Mouse (Mus musculus): ENCODE results near the gene Tmem230.
A peak's percentile ranks its signal among the peaks of the same experiment; 100 is the strongest.
"Not testable (repeated sequence)": the region's sequence is repeated elsewhere in the genome, so short reads cannot be mapped to it uniquely, and the experiment has no call there.

The Tmem230 gene

DNA sequence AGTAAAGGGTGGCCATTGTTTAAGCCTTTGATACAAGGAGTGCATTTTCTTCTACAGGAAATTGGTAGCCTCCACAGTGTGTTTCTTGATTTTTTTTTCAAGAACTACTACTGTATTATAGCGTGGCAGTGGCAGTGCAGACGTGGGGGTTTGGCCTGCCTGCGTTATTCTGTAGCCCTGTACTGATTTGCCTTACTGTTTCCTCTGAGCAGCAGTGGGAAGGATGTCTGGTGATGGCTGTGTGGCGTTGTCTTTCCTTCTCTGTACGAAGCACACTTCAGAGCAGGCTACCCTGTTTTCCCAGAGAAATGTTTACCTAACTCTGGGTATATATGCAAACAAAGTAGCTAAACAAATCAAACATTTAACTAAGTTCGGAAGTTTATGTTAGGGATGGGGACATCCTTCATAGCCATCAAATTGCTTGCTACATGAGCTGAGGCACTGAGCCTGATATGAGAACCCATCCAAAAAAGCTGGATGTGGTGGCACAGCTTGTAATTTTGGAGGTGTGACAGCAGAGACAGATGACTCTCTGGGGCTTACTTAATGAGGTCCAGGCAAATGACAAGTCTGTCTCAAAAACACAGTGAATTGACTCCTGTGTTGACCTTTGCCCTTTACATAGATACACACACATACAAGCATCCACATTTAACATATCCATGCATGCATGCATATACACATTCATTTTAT is 25.2 kb upstream of the Tmem230 start:
- no peak for DNase-seq (ENCODE audit: low spot score)

DNA sequence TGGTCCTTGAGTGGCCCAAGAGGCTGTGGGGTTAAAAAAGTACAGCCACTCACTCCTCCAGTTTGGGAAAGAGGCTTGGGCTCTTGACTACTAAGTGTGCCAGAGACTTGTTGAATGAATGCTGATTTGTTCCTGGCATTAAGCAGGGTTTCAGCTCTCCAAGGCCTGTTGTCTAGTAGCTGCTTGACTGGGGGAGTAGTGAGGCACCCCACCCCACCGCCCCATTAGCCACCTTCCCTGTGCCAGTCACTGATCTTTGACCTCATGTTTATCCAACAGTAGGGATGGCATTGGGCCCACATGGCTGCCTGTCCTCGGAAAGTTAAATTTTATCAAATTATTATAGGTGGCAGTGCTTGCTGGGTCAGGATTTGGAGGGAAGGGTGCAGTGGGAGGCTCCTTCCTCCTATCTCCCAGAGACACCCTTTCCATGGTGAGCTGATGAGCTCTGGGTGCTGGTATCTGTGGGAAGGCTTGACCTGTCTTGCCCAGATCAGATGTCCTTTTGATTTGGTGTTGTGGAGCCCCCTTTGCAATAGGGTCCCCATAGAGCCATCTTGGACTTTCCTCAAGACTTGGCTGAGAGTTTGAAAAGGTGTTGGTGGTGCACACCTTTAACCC is 22.8 kb upstream of the Tmem230 start:
- no peak for DNase-seq (ENCODE audit: low spot score)

DNA sequence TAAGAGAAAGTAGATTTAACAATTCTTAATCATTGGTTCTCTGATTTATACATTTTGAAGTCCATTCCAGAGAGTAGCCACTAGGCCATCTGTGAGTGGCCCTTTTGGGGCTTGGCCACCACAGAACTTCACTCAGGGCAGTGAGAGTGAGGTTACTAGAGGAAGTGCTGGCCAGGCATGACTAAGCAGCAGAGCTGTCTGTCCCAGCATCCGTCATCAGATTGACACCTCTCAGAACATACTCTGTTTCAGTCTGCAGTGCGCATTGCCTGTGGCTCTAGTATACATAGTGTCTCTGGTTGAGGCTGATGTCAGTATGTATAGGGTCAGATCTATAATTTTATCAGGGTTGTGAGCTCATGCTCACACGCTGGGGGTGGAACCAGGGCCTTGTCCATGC is 21.6 kb upstream of the Tmem230 start:
- no peak for DNase-seq (ENCODE audit: low spot score)

DNA sequence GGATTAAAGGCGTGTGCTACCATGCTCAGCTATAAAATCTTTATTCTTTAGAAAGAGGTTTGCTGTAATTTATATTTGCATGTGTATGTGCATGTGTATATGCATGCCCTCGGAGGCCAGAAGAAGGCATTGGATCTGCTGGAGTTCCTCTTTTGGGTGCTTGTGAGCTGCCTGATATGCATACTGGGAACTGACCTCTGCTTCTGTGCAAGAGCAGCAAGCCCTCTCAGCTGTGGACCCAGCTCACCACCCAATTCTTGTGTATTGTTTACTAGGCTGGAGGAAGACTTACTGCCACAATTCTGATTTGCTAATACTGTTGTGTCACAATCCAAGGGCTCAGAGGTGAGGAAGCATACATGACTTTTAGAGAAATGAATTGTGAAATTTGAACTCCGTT is 18.5 kb upstream of the Tmem230 start:
- no peak for DNase-seq (ENCODE audit: low spot score)

DNA sequence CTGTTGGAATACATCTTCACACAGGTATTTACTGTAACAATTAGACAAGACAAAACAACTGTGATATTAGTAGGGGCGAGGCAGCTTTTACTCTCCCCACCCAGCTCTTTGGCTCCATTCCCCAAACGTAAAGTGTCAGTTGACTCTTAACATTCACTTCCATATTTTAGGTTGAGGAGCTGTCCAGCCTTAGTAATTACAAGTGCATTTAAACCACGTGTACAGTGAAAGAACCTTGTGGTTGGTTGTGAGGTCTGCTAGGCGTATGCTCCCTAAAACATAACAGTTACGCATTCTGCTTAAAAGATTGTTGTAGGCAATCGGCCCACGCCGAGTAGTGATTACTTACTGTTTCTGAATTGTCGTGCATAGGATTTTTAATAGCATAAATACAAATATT is 17.6 kb upstream of the Tmem230 start:
- DNase-seq (ENCODE audit: low spot score), result no peak

DNA sequence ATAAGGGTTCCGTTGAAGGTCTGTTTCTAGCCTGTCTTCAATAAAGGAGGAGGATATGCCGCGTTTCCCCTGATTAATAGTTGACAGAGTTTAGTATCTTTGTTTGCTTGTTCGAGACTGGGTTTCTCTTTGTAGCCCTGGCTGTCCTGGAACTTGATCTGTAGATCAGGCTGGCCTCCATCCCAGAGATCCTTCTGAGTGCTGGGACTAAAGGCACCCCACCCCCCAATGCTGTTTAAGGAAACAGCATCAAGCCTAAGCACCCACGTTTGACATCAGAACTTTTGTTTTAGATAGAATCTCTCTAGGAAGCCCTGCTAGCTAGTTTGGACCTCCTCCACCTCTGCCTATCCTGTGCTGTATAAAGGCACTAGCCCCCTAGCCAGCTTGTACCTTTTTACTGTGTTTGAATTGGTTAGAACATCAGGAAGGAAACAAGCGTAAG is 16.7 kb upstream of the Tmem230 start:
- DNase-seq (ENCODE audit: low spot score), result no peak

DNA sequence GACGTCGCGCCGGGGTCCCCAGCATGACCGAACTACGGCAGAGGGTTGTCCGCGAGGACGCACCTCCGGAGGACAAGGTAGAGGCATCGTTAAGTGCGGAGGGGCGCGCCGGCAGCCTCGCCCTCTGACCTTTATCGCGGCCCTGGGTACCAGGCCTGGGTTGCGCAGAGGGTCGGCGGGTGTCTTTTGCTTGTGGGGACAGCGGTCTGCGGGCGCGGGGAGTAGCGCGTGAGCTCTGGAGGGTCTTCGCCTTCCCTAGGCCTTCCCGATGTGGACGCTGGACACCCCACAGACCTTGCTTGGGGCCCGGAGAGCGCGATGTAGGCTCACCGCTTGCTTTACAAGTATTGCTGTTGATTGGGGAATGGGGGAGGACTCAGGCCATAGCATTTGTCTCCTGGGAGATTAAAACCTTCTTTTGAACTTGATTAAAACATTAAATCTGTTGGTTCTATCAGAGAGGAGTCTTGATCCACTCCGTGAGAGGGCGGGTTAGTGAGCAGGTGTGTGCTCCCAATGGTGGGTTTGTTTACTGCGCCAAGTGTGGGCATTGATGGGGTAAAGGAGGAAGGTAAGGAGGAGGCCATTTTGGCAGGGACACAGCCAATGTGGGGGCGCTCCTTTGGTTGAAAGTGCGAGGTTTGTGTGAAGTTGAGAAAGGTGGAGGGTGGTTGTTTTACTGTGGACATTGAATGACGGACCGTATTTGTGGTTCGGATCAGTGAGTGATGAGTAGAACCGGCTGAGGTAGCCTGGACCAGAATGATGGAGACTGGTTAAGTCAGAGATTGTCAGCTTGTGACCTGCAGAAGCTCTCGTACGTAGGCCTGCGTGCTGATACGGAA is 16.0 kb upstream of the Tmem230 start:
- DNase-seq (ENCODE audit: low spot score), result peak; percentile 19

DNA sequence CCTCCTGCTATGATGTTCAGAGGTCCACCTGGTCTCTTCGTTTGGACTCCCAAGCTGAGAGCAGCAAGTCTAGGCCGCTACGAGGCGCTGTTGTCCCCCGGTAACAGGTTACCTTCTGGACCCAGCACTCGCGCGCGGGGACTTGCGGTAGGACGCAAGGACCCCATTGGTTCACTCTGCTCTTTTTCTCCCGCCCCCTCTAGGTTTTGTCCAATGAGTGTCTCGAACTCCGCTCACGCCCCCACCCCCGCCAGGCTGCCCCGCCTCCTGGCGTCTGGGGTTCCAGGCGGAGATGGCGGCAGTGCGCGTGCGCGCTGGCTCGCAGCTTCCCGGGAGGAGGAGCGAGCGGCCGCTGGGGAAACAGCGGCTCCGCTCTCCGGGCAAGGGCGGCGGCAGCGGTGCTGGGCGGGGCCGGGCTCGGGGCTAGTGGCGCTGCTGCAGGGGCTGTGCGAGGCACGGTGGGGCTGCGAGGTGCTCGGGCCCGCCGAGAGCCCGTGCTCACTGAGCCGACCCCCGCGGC is 15.3 kb upstream of the Tmem230 start, which contains the start of gene Cds2:
Gene Cds2, plus strand, starts transcription at position 270 of the 520 bp plus-strand sequence.
- peak; percentile 100 for DNase-seq (ENCODE audit: low spot score)

DNA sequence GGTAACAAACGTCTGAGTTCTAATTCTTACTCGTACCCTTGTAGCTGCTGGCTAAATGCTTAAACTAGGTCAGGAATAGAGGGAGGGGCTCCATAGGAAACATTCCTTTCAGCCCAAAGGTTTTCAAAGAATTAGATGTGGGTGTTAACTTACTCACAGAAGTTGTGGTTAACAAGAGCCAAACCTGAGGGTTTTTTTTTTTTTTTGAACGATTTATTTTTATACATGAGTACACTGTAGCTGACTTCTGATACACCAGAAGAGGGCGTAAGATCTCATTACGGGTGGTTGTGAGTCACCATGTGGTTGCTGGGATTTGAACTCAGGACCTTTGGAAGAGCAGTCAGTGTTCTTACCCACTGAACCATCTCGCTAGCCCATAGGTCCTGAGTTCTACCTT is 14.6 kb upstream of the Tmem230 start:
- no peak for DNase-seq (ENCODE audit: low spot score)

DNA sequence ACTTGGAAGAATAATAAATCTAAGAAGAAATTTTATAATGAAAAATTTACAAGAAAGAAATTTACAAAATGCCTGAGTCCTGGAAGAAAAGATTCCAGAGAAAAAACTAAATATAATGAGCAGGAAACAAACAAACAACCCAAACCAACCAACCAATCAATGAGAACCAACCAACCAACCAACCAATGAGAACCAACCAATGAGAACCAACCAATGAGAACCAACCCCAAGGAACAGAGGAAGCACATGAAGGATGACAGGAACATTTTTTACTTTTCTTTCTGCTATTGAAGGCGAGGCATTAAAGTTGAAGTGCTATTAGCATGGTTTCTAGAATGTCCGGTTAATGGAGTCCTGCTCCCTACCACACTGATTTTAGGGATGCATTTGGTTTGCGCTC is 13.0 kb upstream of the Tmem230 start:
- DNase-seq (ENCODE audit: low spot score), result no peak

DNA sequence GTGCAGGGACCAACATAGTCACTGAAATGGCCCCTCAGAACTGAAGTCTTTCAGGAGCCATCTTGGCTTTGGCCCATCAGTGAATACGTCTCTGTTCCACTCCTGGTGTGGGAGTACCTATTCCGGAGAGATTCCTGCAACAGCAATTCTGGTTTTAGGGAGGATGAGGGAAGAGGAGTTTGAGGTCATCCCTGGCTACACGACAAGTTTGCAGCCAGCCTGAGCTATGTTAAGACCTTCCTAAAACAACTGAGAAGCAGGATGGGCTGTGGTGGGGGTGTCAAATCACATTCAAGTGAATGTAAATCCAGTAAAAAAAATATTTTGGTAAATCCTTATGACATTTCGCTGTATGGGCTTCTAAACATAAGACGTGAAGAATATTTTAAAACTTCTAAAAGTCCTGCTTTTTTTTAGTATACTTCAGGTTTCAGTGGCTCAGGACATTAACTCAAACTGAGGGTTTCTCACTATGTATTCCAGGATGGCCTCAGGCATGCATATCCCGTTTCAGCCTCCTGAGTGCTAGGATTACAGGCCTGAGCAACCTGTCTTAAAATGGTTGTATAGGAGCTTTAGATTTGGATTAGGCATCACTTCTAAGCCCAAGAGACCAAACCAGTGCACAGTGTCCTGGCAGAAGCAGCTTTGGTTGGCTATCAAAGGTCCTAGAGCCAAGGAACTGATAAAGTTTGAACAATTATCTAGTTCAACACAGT is 9.9 kb upstream of the Tmem230 start:
- DNase-seq (ENCODE audit: low spot score), result no peak

DNA sequence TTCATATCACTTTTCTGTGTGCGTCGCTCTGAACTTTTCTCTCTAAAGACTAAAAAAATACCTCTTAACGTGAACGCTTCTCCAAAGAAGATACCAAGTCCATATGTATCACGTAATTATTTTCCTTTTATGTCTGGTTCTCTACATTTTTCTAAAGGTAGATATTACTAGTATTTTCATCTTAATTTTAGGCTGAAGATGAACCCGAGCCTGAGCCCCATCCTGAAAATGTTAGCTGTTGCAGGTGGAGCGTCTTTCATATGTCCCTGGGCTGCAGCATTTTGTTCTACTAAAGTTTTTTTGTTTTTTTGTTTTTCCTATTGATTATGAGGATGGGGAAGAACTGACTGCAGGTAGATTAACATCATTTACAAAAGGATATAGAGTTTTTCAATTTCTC is 6.0 kb upstream of the Tmem230 start:
- no peak for DNase-seq (ENCODE audit: low spot score)

DNA sequence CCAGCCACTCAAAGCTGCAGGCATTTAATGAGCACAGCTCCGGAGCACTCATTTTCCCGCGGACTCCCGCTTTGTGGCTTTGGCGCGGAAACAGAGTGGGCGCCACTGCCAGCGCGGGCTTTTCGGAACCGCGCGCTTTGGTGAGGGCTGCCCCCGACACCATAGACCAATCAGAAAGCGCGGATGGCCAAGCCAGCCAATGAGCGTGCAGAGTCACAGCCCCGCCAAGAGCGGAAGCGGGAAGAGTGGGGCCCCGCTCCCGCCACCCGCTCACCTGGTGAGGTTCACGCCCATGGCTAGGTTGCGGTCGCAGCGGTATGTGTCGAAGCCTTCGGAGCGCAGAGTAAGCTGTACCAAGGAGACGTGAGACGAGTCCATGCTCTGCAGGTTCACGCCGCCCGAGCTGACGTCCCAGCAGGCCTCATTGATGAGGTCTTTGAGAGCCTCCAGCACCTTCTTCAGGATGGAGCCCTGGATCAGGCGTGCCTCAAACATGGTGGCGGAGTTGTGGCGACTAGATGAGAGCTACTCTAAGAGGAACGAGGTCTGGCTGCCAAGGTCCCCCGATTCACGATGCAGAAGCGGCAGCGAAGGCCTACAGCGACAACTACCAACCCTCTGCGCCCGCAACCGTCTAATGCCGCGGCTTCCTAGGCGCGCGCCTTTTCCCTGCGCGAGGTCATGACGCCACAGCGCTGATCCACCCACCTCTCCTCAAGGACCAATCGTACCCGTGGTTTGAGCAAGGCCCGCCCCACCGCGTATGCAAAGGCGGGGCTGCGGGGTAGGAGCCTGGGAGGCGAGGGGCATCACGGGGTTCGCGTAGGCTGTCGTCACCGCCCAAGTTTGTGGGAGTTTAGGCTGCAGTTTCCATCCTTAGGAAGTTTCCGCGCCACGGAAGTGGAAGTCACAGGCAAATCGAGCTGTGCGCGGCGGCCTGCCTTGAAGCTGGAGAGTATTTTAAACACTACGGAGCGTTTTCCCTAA is 5.2 kb upstream of the Tmem230 start, which contains the start of gene Pcna:
Gene Pcna, minus strand, starts transcription at position 773 of the 987 bp plus-strand sequence.
- peak; percentile 96 for DNase-seq (ENCODE audit: low spot score)

DNA sequence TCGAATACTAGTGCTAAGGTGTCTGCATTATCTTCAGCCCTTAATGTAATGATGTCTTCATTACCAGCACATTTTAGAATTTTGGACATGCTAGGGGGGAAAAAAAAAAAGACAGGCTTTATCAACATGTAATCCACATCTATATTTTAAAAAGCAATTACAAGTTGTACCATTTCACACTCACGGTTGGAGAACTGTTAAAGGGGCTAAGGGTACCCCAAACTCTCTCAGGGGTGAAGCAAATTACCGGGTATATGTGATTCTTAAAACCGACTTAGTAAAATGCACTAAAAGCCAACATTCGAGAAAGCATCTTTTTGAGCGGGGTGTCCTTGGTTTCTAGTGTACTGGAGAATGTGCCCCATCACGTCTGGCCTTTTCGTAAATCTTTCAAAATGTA is 4.3 kb upstream of the Tmem230 start:
- no peak for DNase-seq (ENCODE audit: low spot score)

DNA sequence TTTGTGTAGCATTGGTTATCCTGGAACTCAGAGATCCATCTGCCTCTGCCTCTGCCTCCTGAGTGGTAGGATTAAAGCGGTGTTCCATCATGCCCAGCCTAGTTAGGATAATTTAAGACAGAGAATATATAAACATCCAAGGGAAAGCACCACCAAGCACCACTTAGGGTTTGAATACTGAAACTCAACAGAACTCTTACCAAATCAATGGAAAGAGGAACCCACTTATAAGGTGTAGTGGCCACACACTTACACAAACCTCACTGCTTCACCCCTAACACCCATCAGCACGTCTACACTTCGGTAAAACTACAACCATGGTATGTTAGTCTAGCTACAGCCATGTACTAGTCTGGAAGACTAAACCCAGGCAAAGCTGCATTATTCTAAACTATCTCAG is 4.2 kb downstream of the Tmem230 start:
- no peak for DNase-seq (ENCODE audit: low spot score)

DNA sequence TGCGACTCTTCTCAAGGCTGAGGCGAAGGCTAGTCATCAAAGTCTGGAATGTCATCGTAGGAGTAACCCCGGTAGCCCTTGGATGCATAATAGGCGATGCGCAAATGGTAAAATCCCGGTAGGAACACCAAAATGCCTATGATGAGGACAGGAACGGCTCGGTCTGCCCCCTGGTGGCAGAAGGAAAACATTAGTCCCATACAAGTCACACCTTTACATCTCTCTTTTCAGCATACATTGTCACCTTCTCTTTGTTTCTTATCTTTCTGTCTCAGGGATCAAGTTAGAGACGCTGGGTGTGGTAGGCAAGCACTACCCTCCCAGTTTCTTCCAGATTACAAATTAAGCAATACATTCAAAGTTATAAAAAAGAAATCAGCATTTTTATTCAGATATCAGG is 7.2 kb downstream of the Tmem230 start:
- peak; percentile 64 for DNase-seq (ENCODE audit: low spot score)

DNA sequence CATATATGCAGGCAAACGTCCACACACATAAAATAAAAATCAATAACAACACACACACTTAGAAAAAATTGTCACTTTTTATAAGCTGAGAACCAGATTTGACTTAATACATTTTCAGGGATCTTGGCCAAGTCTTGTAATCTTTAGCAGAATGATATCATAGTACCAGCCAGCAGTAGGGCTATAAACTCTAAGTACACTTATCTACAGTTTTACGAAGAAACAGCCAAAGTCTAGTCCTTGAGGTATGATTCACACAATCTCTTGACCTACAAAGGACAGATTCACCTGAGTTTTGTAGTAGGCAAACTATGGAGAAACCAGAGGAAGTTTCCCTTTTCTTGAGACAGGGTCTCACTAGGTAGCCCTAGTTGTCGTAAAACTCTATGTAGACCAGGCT is 8.2 kb downstream of the Tmem230 start:
- DNase-seq (ENCODE audit: low spot score), result not testable (repeated sequence)

DNA sequence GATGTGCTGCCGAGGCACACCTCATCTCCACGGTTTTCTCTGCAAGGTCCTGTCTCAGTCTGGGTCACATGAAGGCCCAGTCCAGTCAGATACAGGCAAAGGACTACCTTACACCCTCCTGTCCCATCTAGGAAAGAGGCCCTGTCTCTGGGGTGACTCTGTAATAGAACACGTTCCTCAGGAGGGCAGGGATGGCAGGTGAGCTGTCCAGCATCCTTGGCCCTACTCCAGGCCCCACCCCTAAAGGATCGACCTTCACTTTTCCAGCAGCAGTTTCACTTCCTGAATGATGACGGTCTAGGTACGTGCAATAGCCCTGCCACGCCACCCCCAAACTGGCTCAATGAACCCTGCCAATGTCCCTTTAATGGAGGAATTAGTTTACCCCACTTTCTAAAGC is 11.6 kb downstream of the Tmem230 start:
- DNase-seq (ENCODE audit: low spot score), result no peak

DNA sequence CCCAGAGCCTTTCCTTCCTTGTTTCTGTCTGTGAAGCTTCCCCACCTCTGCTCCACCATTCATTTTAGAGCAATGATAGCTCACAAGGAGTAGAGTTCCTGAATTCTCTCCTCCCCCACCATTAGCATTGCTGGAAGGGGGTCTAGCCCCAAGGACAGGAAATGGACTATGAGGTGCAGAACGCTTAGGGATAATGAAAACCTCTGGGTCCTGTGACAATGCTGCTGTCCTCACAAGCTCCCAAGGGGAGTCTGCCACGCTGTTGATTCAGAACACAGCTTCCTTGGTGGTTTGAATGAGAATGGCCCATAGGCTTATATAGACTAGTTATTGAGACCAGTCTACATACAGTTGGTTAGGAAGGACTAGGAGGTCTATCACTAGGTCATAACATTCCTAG is 12.3 kb downstream of the Tmem230 start:
- DNase-seq (ENCODE audit: low spot score), result no peak

DNA sequence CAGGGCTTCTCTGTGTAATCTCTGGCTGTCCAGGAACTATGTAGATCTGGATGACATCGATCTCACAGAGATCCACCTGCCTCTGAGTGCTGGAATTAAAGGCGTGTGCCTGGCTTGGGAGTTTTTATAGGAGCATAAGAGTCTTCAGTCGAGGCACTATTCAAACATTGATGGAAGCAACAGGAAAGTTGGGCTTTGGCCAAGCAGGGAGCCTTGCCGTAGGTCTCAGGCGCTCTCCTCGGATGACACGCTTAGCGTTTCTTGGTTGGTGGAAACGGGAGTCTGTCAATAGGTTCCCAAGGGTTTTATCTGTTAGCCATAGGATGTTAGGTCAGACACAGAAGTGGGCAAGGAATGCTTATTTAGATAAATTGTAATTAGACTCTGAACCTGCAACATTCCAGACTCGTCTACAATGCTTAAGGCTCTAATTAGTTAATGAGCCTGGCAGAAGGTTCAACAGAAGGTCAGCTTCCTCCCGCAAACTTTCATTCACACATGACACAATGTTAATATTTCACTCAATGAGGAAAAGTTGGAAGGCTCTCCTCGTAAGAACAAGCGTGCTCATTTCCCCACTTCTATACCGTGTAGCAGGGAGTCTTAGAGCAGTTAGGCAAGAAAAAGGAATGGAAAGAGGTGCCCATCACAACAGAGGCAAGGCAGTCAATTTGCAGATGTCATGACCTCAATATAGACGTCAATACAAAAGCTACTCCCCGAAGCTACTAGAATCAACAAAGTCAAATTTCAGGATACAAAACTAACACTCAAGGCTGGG is 13.4 kb downstream of the Tmem230 start:
- DNase-seq (ENCODE audit: low spot score), result no peak

Data from ovary, postnatal 36 days (tissue).